Mouse (Mus musculus) forebrain, embryonic 11.5 days (tissue): ENCODE data around the gene Bcdin3d. TPM values are rescaled to one million over a fixed set of nuclear protein-coding genes. Genes with fewer than 3 reads are reported as not detected.

ENCODE experiments used
- polyA plus RNA-seq: library from polyadenylated mRNA; unstranded; fragments of >200 nt; fragmentation: Nextera tagmentation; extraction: Ambion mirVana; gene quantifications from 2 replicates; pipeline ENCODE4 v1.2.1, GENCODE M21; 2014

The Bcdin3d gene
- polyA plus RNA-seq, 1 experiment from 2014 or later, result 21.5 TPM

Other genes with a start within 250 kb of the Bcdin3d start
- gene Kcnh3, start 249.9 kb downstream of the Bcdin3d start, polyA plus RNA-seq, result 0.08 and 0.12 TPM in 2 replicates
- gene Mcrs1, start 222.8 kb downstream of the Bcdin3d start, polyA plus RNA-seq, result 194 and 204 TPM in 2 replicates
- gene Prpf40b, start 179.6 kb downstream of the Bcdin3d start, polyA plus RNA-seq, result 62.4 and 69.0 TPM in 2 replicates
- gene Fam186b, start 178.8 kb downstream of the Bcdin3d start, polyA plus RNA-seq, result 0.15 and 0.36 TPM in 2 replicates
- 14.3 and 17.0 TPM in 2 replicates for gene Fmnl3, start 104.2 kb downstream of the Bcdin3d start, polyA plus RNA-seq
- 229 and 267 TPM in 2 replicates for gene Tmbim6, start 81.8 kb downstream of the Bcdin3d start, polyA plus RNA-seq
- gene Nckap5l, start 17.0 kb downstream of the Bcdin3d start, polyA plus RNA-seq, result 12.0 and 12.2 TPM in 2 replicates
- gene Faim2, start 53.4 kb upstream of the Bcdin3d start, polyA plus RNA-seq, result 0.21 and 0.95 TPM in 2 replicates
- not detected in 2 replicates for gene Aqp2, start 104.3 kb upstream of the Bcdin3d start, polyA plus RNA-seq
- gene Aqp5, start 116.1 kb upstream of the Bcdin3d start, polyA plus RNA-seq, result 0.17 TPM in 1 of 2 replicates, not detected in the other
- gene Aqp6, start 126.7 kb upstream of the Bcdin3d start, polyA plus RNA-seq, result not detected in 2 replicates
- gene Racgap1, start 176.9 kb upstream of the Bcdin3d start, polyA plus RNA-seq, result 201 and 217 TPM in 2 replicates
- gene Asic1, start 195.6 kb upstream of the Bcdin3d start, polyA plus RNA-seq, result 3.9 and 5.3 TPM in 2 replicates
- gene Smarcd1, start 227.4 kb upstream of the Bcdin3d start, polyA plus RNA-seq, result 134 and 142 TPM in 2 replicates
- not detected in 2 replicates for gene Gm17349, start 230.8 kb upstream of the Bcdin3d start, polyA plus RNA-seq
- 0.35 and 0.53 TPM in 2 replicates for gene Gpd1, start 242.8 kb upstream of the Bcdin3d start, polyA plus RNA-seq